Mouse (Mus musculus) ovary, postnatal 14 days (tissue): ENCODE data around the gene Npepps.

ENCODE experiments used
- DNase-seq: peaks from one replicate; pipeline ENCODE4 v3.0.0; 2022; ENCODE audit warnings: low spot score

The Npepps gene

DNA sequence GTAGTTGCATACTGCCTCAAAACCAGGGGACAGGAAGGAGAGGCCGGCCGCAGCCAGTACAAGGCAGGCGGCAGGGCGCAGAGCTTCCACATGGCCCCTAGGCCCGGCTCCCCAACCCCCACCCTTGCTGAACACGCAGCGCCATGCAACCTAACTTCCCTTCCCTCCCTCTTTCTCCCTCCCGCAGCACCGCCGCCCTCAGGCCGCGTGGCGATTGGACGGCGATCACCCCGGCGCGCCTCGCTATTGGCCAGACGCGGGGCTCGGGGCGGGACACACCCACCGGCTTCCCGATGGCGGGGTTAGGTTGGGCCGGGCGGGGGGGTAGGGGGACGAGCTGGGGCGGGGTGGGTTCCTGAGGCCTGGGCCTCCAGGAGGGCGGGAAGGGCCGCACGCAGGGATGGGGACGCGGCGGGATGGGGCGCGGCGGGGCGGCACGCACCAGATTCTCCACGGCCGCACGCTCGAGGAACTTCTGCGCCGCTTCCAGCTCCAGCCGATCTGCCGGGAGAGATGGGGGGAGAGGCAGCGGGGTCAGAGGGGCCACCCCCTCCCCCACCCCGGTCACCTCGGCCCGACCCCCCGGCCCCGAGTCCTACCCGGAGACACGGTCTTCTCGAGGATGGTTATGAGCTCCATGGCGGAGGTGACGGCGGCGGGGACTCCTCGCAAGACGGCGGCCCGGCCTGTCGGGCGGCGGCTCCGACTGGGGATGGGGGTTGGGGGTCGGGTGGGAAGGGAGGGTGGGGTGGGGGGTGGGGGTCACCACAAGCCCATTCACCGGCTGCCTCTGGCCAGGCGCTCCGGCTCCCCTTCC is 93.3 kb downstream of the Npepps start:
- DNase-seq, result peak; percentile 94

DNA sequence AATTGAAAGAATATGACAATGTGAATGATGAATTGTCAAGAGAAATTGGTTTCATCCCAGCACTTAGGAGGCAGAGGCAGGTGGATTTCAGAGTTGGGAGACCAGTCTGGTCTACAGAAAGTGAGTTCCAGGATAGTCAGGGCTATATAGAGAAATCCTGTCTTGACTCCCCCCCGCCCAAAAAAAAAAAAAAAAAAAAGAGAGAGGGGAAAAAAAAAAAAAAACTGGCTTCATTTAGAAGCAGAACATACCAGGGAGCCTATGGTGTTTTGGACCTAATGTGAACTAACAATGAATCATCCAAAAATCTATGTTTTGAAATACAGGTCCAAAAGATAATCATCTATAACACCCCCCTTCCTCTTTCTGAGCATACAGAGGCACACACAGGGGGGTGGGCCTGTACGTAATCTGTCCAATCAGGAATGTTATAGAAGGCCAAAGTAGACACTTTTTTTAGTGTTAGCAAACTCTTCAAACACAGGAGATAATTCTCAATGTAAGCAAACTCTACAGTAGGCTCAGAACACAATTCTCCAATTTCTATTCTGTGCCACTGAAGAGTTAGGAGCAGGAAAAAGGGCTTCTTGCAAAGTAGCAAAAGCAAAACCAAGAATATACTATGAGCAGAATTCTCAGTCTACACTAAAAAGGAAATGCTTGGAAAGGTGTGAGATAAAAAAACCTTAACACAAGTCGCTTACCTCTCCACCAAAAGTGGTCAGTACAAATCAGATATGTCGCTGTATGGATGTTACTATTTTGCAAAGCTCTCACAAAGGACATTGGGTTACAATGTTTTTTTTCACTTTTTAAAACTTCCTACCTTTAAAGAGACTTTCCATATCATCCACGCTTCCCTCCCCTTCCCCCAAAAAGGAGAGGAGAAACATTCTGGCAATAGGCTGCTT is 94.5 kb downstream of the Npepps start:
- DNase-seq, result no peak

DNA sequence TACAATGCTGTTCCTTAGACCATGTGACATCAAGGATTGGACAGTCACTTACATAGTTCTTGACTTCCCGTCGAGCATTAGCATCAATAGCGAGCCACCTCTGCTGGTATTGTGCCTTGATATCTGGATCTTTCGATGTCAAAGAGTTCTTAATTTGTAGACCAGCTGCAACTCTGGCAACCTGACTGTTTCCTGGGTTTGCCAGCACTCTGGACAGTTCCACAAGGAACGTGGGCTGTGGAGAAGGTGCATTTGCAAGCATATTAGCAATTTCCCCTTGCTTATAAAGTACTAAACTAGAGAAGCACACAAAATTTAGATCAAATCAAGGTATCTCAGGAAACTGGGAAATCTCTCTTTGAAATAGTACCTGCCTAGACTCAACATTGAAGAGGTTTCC is 95.6 kb downstream of the Npepps start:
- DNase-seq, result no peak

DNA sequence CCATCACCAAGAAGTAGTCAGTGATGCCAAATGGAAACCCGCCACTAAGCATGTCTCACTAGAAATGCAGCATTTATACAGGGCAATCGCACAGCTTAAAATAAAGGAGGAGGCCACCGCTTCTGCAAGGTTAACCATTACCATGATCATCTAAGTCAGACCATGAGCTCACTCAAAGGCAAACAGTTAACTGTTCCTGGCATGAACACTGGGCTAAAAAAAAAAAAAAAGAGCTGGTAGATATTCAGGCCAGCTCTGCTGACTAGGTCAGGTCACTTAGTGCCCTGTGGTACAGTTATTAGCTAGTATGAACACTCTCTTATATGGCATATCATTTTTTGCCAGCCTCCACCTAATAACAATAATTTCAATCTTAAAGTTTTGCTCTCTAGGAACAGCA is 98.0 kb downstream of the Npepps start:
- no peak for DNase-seq

DNA sequence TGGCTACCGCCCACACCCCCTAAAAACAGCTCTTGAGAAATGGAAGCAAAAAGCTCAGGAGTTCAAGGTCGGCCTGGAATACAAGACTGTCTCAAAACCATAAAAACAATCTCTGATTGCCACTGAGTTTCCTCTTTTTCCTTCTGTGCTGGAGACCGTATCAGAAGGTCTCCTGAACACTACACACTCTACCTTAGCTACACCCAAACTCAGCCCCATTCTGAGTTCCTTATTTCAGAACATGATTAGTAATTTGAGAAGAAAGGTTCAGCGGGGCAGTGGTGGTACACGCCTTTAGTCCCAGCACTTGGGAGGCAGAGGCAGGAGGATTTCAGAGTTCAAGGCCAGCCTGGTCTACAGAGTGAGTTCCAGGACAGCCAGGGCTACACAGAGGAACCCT is 99.4 kb downstream of the Npepps start:
- DNase-seq, result no peak

DNA sequence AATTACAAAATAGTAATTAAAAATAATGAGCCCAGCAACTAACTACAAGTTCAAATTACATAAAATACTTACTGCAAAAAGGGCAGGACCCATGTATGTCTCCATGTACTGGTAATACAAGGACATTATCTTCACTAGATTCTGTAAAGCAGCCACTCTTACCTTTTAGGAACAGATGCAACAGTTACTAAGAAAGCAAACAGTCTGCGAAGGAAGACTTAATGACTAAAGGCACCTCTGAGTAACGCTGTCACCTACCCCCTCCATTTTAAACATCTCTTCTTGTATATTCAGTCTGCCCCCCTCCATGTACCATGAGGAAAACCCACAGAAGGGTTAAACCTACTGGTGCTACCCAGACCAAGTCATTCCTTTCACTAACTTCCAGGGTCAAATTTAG is 102.2 kb downstream of the Npepps start:
- DNase-seq, result no peak

DNA sequence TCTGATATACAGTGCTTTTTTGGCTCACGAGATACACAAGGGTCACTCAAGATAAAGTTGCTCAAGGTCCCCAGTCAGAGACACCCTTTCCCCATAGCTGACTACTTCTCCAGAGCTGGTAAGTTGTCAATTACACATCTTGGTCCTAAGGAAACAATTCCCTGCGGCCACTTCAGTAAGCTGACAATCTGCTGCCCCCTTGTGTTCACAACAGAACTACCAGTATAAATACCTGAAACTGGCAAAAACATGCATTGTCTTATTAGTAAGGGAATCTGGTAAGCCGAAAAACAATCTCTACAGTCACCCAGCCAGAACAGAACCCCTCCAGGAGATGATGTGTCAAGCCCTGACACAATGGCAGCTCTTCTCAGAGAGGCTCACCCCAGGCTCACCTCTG is 103.6 kb downstream of the Npepps start:
- peak; percentile 29 for DNase-seq

DNA sequence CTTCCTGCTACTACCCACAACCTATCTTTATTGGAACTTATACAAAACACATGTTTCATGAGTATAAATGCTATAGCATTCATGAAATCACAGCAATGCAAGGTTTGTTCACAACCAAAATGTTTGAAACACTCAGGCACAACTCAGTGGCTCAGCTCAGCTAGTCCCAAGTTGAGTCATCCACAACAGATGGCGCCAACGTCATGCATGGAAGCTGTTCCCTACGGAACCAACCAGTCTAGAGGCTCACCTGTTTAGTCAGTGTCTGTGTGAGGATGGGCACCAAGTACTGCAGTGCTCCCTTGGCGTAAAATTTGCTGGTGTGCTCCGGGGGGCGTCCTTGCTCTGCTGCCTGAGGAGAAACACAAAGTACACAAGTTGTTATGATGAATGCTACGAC is 104.9 kb downstream of the Npepps start:
- DNase-seq, result no peak

DNA sequence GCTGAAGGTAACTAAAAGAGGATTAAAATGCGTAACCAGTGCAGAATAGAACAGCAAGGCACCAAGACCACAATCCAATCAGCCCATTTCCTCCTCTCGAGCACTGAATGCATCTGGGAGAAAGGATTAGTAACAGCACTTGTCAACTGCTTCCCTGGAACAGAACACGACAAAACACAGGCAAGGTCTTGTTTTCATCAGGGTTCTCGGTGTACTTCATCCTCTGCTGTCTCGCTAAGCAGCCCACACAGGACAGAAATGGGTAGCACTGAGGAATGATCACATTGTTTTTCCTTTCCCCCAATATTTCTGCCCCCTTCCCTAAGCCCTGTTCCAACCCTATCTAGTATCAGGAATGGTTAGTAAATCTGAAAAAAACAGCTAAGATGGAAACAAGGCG is 120.1 kb downstream of the Npepps start:
- DNase-seq, result no peak

DNA sequence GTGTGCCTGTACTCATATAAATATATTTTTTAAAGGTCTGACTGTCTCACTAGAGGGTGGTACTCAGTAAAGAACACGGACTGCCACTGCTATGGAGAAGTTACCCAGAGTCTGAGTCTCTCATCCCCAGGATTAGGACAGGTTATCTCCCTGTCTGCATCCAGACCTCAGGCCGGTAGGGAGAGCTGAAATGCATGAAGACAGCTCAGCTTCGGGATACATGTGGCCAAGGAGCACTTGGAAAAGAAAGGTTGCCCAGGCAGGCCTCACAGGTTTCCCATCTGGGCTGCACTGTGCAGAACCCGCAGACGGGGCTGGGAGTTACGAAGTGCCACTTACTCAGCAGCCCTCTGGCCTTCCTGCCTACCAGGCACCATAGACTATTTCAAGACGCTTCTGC is 123.4 kb downstream of the Npepps start:
- DNase-seq, result no peak
